9 mouse cellular contexts compared by ENCODE assay signal in the genomic region with DNA sequence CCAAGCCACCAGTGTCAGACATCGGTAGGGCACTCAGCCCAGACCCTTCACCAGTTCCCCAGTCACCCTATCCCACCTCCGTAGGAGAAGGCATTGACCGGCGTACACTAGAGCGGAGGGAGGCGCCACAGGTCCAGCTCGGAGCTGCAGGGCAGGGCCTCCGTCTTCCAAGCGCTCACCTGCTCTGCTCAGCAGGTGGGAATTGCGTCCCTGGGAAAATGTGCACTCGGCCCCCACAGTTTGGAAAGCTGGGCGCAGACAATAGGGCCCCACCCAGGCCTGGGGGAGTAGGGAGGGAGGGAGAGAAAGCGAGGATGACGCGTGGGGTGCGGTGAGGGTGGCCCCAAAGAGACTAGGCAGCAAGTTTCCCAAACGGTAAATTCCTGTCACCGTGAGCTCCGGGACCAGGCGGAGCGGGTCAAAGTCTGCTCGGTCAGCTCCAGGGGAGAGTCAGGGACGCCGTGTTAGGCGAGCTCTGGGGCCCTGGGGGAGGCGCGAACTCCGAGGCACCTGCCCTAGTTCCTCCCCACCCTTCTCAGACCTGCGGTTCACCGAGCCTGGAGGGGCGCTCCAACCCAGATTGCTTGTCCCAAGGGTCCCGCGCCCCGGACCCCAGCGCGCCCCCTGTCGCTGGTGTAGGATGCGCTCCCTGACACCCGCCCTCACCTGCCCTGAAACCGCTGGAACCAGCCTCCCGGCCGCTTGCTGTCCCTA. TPM values are rescaled to one million over a fixed set of nuclear protein-coding genes. Genes with fewer than 3 reads are reported as not detected.
A peak's percentile ranks its signal among the peaks of the same experiment; 100 is the strongest.
DNase-seq lines count a peak whose midpoint lies in the region; ATAC-seq lines count a peak whose summit lies in the region.
"Had no signal": no experiment of that assay in that cellular context is flagged by ENCODE, and none has a peak within 500 bp of the region (broad histone marks: within the 10 kb centered on the region; RNA-seq: fewer than 3 reads in every experiment).

No protein-coding gene starts in this region.

- no peak for ATAC-seq in embryonic facial prominence, embryonic 15.5 days (ENCODE audit: insufficient number of reproducible peaks, low FRiP score, low TSS enrichment, low read depth)
- peak; percentile 13; the same call in 1 of the 2 replicates for ATAC-seq in hindbrain, embryonic 12.5 days (ENCODE audit: low FRiP score)
- ATAC-seq in limb, embryonic 15.5 days (ENCODE audit: insufficient number of reproducible peaks, low FRiP score, low TSS enrichment, low read depth), result peak; percentile 21
- ATAC-seq in midbrain, embryonic 16.5 days, result peak; percentile 33
- ATAC-seq in monocyte, adult 5-6 weeks (replicated peaks; ENCODE audit: insufficient number of reproducible peaks, low FRiP score, low TSS enrichment, poor library complexity, severe bottlenecking), result no peak

- peak; percentile 61 for DNase-seq in urinary bladder, adult 2 months (ENCODE audit: low spot score)
- DNase-seq in urinary bladder, postnatal 10 days (ENCODE audit: low spot score), result no peak
- DNase-seq in ovary, postnatal 14 days (ENCODE audit: low spot score), result no peak

- no peaks in the 10 kb centered on the region for H3K36me3 ChIP-seq in embryonic facial prominence, embryonic 15.5 days
- no peaks in the 10 kb centered on the region for H3K36me3 ChIP-seq in hindbrain, embryonic 12.5 days
- no peaks in the 10 kb centered on the region for H3K36me3 ChIP-seq in limb, embryonic 15.5 days
- no peaks in the 10 kb centered on the region for H3K36me3 ChIP-seq in midbrain, embryonic 16.5 days (ENCODE audit: control insufficient read depth, insufficient read depth, low read length)

- WGBS in embryonic facial prominence, embryonic 15.5 days, result 1% methylated on average over 42 of the region's 42 CpGs
- WGBS in hindbrain, embryonic 12.5 days, result 5% methylated on average over 42 of the region's 42 CpGs
- WGBS in limb, embryonic 15.5 days, result 2% methylated on average over 42 of the region's 42 CpGs
- WGBS in midbrain, embryonic 16.5 days, result 3% methylated on average over 41 of the region's 42 CpGs

- peak overlapping the region; percentile 66 for H3K4me2 ChIP-seq in embryonic facial prominence, embryonic 15.5 days (replicated peaks)
- H3K4me2 ChIP-seq in hindbrain, embryonic 12.5 days (replicated peaks), result peak overlapping the region; percentile 54
- peak overlapping the region; percentile 83 for H3K4me2 ChIP-seq in limb, embryonic 15.5 days
- H3K4me2 ChIP-seq in midbrain, embryonic 16.5 days (ENCODE audit: low read length), result peak overlapping the region; percentile 66

- H3K4me1 ChIP-seq in embryonic facial prominence, embryonic 15.5 days, result peaks cover 77% of the 10 kb centered on the region
- H3K4me1 ChIP-seq in hindbrain, embryonic 12.5 days, result peaks cover 20% of the 10 kb centered on the region
- peaks cover 54% of the 10 kb centered on the region for H3K4me1 ChIP-seq in limb, embryonic 15.5 days
- peaks cover 20% of the 10 kb centered on the region for H3K4me1 ChIP-seq in midbrain, embryonic 16.5 days (ENCODE audit: control insufficient read depth, insufficient read depth, low read length)

- H3K9ac ChIP-seq in embryonic facial prominence, embryonic 15.5 days, result peak overlapping the region; percentile 68
- peak overlapping the region; percentile 75 for H3K9ac ChIP-seq in hindbrain, embryonic 12.5 days
- peak overlapping the region; percentile 68 for H3K9ac ChIP-seq in limb, embryonic 15.5 days
- H3K9ac ChIP-seq in midbrain, embryonic 16.5 days (ENCODE audit: low read depth, low read length), result peak overlapping the region; percentile 89

- no peaks in the 10 kb centered on the region for H3K9me3 ChIP-seq in embryonic facial prominence, embryonic 15.5 days (replicated peaks)
- H3K9me3 ChIP-seq in hindbrain, embryonic 12.5 days (replicated peaks), result no peaks in the 10 kb centered on the region
- no peaks in the 10 kb centered on the region for H3K9me3 ChIP-seq in limb, embryonic 15.5 days
- no peaks in the 10 kb centered on the region for H3K9me3 ChIP-seq in midbrain, embryonic 16.5 days (replicated peaks; ENCODE audit: control insufficient read depth, low read length, poor library complexity, severe bottlenecking)

- no peaks in the 10 kb centered on the region for H3K27me3 ChIP-seq in embryonic facial prominence, embryonic 15.5 days
- peaks cover 21% of the 10 kb centered on the region for H3K27me3 ChIP-seq in hindbrain, embryonic 12.5 days
- H3K27me3 ChIP-seq in limb, embryonic 15.5 days, result no peaks in the 10 kb centered on the region
- H3K27me3 ChIP-seq in midbrain, embryonic 16.5 days (ENCODE audit: control insufficient read depth, insufficient read depth, low read depth, low read length), result no peaks in the 10 kb centered on the region

- peak overlapping the region; percentile 76 for H3K4me3 ChIP-seq in embryonic facial prominence, embryonic 15.5 days (replicated peaks)
- peak overlapping the region; percentile 58 for H3K4me3 ChIP-seq in hindbrain, embryonic 12.5 days
- H3K4me3 ChIP-seq in limb, embryonic 15.5 days, result peak overlapping the region; percentile 75
- H3K4me3 ChIP-seq in midbrain, embryonic 16.5 days (ENCODE audit: low read depth, low read length), result peak overlapping the region; percentile 83

- H3K27ac ChIP-seq in embryonic facial prominence, embryonic 15.5 days (replicated peaks), result peak overlapping the region; percentile 91
- peak overlapping the region; percentile 80 for H3K27ac ChIP-seq in hindbrain, embryonic 12.5 days
- peak overlapping the region; percentile 85 for H3K27ac ChIP-seq in limb, embryonic 15.5 days
- H3K27ac ChIP-seq in midbrain, embryonic 16.5 days (ENCODE audit: low read length), result peak overlapping the region; percentile 77

RNA-seq across cellular contexts. Expression of a gene that starts 0.5 kb away (rescaled TPM):
- 92.4 and 119 TPM in 2 replicates for polyA plus RNA-seq in urinary bladder, adult 2 months (2012; rRNA removed)
- 232 and 256 TPM in 2 replicates for polyA plus RNA-seq in embryonic facial prominence, embryonic 15.5 days (2015; fragmentation: Nextera tagmentation; extraction: Ambion mirVana)
- 64.0 and 64.6 TPM in 2 replicates for polyA plus RNA-seq in hindbrain, embryonic 12.5 days (2016; fragmentation: Nextera tagmentation; extraction: Ambion mirVana)
- 305 and 309 TPM in 2 replicates for polyA plus RNA-seq in limb, embryonic 15.5 days (2015; fragmentation: Nextera tagmentation; extraction: Ambion mirVana)
- polyA plus RNA-seq in midbrain, embryonic 16.5 days (2015; fragmentation: Nextera tagmentation; extraction: Ambion mirVana), result 99.7 and 109 TPM in 2 replicates
- total RNA-seq in monocyte, adult 5-6 weeks (2017), result 14.7 to 28.8 TPM (median 21.2 TPM) in 3 replicates

RNA-seq across cellular contexts. Expression of a gene that starts 17.6 kb away (rescaled TPM):
- polyA plus RNA-seq in urinary bladder, adult 2 months (2012; rRNA removed), result 53.4 and 56.2 TPM in 2 replicates
- polyA plus RNA-seq in embryonic facial prominence, embryonic 15.5 days (2015; fragmentation: Nextera tagmentation; extraction: Ambion mirVana), result 89.9 and 91.1 TPM in 2 replicates
- 34.3 and 35.9 TPM in 2 replicates for polyA plus RNA-seq in hindbrain, embryonic 12.5 days (2016; fragmentation: Nextera tagmentation; extraction: Ambion mirVana)
- 107 and 114 TPM in 2 replicates for polyA plus RNA-seq in limb, embryonic 15.5 days (2015; fragmentation: Nextera tagmentation; extraction: Ambion mirVana)
- 20.7 and 20.8 TPM in 2 replicates for polyA plus RNA-seq in midbrain, embryonic 16.5 days (2015; fragmentation: Nextera tagmentation; extraction: Ambion mirVana)
- 0.64 to 5.3 TPM (median 3.1 TPM) in 3 replicates for total RNA-seq in monocyte, adult 5-6 weeks (2017)
- total RNA-seq: neutrophil, adult 5-6 weeks had no signal

RNA-seq across cellular contexts. Expression of a gene that starts 18.5 kb away (rescaled TPM):
- 84.6 and 90.5 TPM in 2 replicates for polyA plus RNA-seq in urinary bladder, adult 2 months (2012; rRNA removed)
- 212 TPM in 2 replicates for polyA plus RNA-seq in embryonic facial prominence, embryonic 15.5 days (2015; fragmentation: Nextera tagmentation; extraction: Ambion mirVana)
- 72.5 and 75.6 TPM in 2 replicates for polyA plus RNA-seq in hindbrain, embryonic 12.5 days (2016; fragmentation: Nextera tagmentation; extraction: Ambion mirVana)
- polyA plus RNA-seq in limb, embryonic 15.5 days (2015; fragmentation: Nextera tagmentation; extraction: Ambion mirVana), result 210 and 239 TPM in 2 replicates
- 19.3 and 19.6 TPM in 2 replicates for polyA plus RNA-seq in midbrain, embryonic 16.5 days (2015; fragmentation: Nextera tagmentation; extraction: Ambion mirVana)
- 0.57 to 4.4 TPM (median 2.1 TPM) in 3 replicates for total RNA-seq in monocyte, adult 5-6 weeks (2017)
- total RNA-seq: neutrophil, adult 5-6 weeks had no signal

RNA-seq across cellular contexts. Expression of a gene that starts 41.1 kb away (rescaled TPM):
- 3.6 and 4.3 TPM in 2 replicates for polyA plus RNA-seq in urinary bladder, adult 2 months (2012; rRNA removed)
- 7.0 and 10.6 TPM in 2 replicates for polyA plus RNA-seq in embryonic facial prominence, embryonic 15.5 days (2015; fragmentation: Nextera tagmentation; extraction: Ambion mirVana)
- polyA plus RNA-seq in hindbrain, embryonic 12.5 days (2016; fragmentation: Nextera tagmentation; extraction: Ambion mirVana), result 53.7 and 58.0 TPM in 2 replicates
- polyA plus RNA-seq in limb, embryonic 15.5 days (2015; fragmentation: Nextera tagmentation; extraction: Ambion mirVana), result 1.9 and 2.8 TPM in 2 replicates
- 417 and 440 TPM in 2 replicates for polyA plus RNA-seq in midbrain, embryonic 16.5 days (2015; fragmentation: Nextera tagmentation; extraction: Ambion mirVana)
- 1.3 to 2.7 TPM in 2 of 3 replicates, not detected in the other for total RNA-seq in monocyte, adult 5-6 weeks (2017)

RNA-seq across cellular contexts. Expression of a gene that starts 44.6 kb away (rescaled TPM):
- 128 and 134 TPM in 2 replicates for polyA plus RNA-seq in urinary bladder, adult 2 months (2012; rRNA removed)
- polyA plus RNA-seq in embryonic facial prominence, embryonic 15.5 days (2015; fragmentation: Nextera tagmentation; extraction: Ambion mirVana), result 134 and 135 TPM in 2 replicates
- 101 and 112 TPM in 2 replicates for polyA plus RNA-seq in hindbrain, embryonic 12.5 days (2016; fragmentation: Nextera tagmentation; extraction: Ambion mirVana)
- 137 and 141 TPM in 2 replicates for polyA plus RNA-seq in limb, embryonic 15.5 days (2015; fragmentation: Nextera tagmentation; extraction: Ambion mirVana)
- 109 and 122 TPM in 2 replicates for polyA plus RNA-seq in midbrain, embryonic 16.5 days (2015; fragmentation: Nextera tagmentation; extraction: Ambion mirVana)
- total RNA-seq in monocyte, adult 5-6 weeks (2017), result 8.0 to 38.5 TPM (median 14.4 TPM) in 3 replicates

Comparison
In these comparisons a context has a peak if more than half of its experiments do, and no peak if none do; other contexts are left out.
1. ATAC-seq: peak in hindbrain, embryonic 12.5 days (single experiment), limb, embryonic 15.5 days (single experiment) and midbrain, embryonic 16.5 days (single experiment); none in embryonic facial prominence, embryonic 15.5 days (single experiment) and monocyte, adult 5-6 weeks (single experiment).
2. Peak in every context shown above with its lines, with median percentiles within 50 percentile points of each other: H3K27ac ChIP-seq, H3K4me2 ChIP-seq, H3K4me3 ChIP-seq and H3K9ac ChIP-seq.